Mouse (Mus musculus): ENCODE results near the gene Gm20388. TPM values are rescaled to one million over a fixed set of nuclear protein-coding genes. Genes with fewer than 3 reads are reported as not detected.

The Gm20388 gene
- polyA plus RNA-seq, 1 experiment from 2014 or later, result 7.4 TPM

- Histone ChIP-seq H3K9me3 (replicated peaks; ENCODE audit: control insufficient read depth, low read length) (no peaks in the 10 kb centered on the region), H3K27me3 (ENCODE audit: control insufficient read depth, insufficient read depth, low read length) (no peaks in the 10 kb centered on the region), H3K4me3 (replicated peaks; ENCODE audit: low read length) (no peak overlapping the region), H3K36me3 (ENCODE audit: control insufficient read depth, insufficient read depth, low read length) (no peaks in the 10 kb centered on the region), H3K4me1 (ENCODE audit: control insufficient read depth, insufficient read depth, low read length) (peaks cover 31% of the 10 kb centered on the region), H3K4me2 (ENCODE audit: low read depth, low read length) (no peak overlapping the region), H3K27ac (ENCODE audit: low read length) (peak overlapping the region; percentile 92), H3K9ac (ENCODE audit: low read length) (peak overlapping the region; percentile 56)
- ATAC-seq (ENCODE audit: insufficient read depth, low FRiP score), result peak; percentile 61; the same call in 1 of the 2 replicates
- 33% methylated on average over 12 of the region's 12 CpGs for WGBS
Observed at GRCm38 (mm10) chr8:120743149-120743897, 832.7 kb downstream of the Gm20388 start.

GRCm38 (mm10) chr8:120743898-120744290 lies 833.3 kb downstream of the Gm20388 start:
- peak; percentile 63; the same call in 1 of the 2 replicates for ATAC-seq (ENCODE audit: insufficient read depth, low FRiP score)
- H3K9ac ChIP-seq (ENCODE audit: low read length), result peak overlapping the region; percentile 56
- H3K36me3 ChIP-seq (ENCODE audit: control insufficient read depth, insufficient read depth, low read length), result no peaks in the 10 kb centered on the region
- WGBS, result 29% methylated on average over 4 of the region's 4 CpGs
- H3K27me3 ChIP-seq (ENCODE audit: control insufficient read depth, insufficient read depth, low read length), result no peaks in the 10 kb centered on the region
- H3K9me3 ChIP-seq (replicated peaks; ENCODE audit: control insufficient read depth, low read length), result no peaks in the 10 kb centered on the region
- no peak overlapping the region for H3K4me2 ChIP-seq (ENCODE audit: low read depth, low read length)
- H3K27ac ChIP-seq (ENCODE audit: low read length), result peak overlapping the region; percentile 92
- peaks cover 31% of the 10 kb centered on the region for H3K4me1 ChIP-seq (ENCODE audit: control insufficient read depth, insufficient read depth, low read length)
- no peak overlapping the region for H3K4me3 ChIP-seq (replicated peaks; ENCODE audit: low read length)

- H3K4me2 ChIP-seq (ENCODE audit: low read depth, low read length), result no peak overlapping the region
- peak overlapping the region; percentile 56; the same call in 1 of the 2 replicates for H3K9ac ChIP-seq (ENCODE audit: low read length)
- H3K4me1 ChIP-seq (ENCODE audit: control insufficient read depth, insufficient read depth, low read length), result peaks cover 31% of the 10 kb centered on the region
- WGBS, result 49% methylated on average over 5 of the region's 5 CpGs
- no peak overlapping the region for H3K4me3 ChIP-seq (replicated peaks; ENCODE audit: low read length)
- no peak for ATAC-seq (ENCODE audit: insufficient read depth, low FRiP score)
- no peaks in the 10 kb centered on the region for H3K36me3 ChIP-seq (ENCODE audit: control insufficient read depth, insufficient read depth, low read length)
- H3K27me3 ChIP-seq (ENCODE audit: control insufficient read depth, insufficient read depth, low read length), result no peaks in the 10 kb centered on the region
- H3K27ac ChIP-seq (ENCODE audit: low read length), result peak overlapping the region; percentile 92
- no peaks in the 10 kb centered on the region for H3K9me3 ChIP-seq (replicated peaks; ENCODE audit: control insufficient read depth, low read length)
Observed at GRCm38 (mm10) chr8:120744448-120744847, 833.8 kb downstream of the Gm20388 start.

- Histone ChIP-seq H3K4me2 (ENCODE audit: low read depth, low read length) (no peak overlapping the region), H3K27ac (ENCODE audit: low read length) (no peak overlapping the region), H3K4me3 (replicated peaks; ENCODE audit: low read length) (no peak overlapping the region), H3K27me3 (ENCODE audit: control insufficient read depth, insufficient read depth, low read length) (no peaks in the 10 kb centered on the region), H3K9me3 (replicated peaks; ENCODE audit: control insufficient read depth, low read length) (no peaks in the 10 kb centered on the region), H3K4me1 (ENCODE audit: control insufficient read depth, insufficient read depth, low read length) (peaks cover 31% of the 10 kb centered on the region), H3K36me3 (ENCODE audit: control insufficient read depth, insufficient read depth, low read length) (no peaks in the 10 kb centered on the region), H3K9ac (ENCODE audit: low read length) (no peak overlapping the region)
- ATAC-seq (ENCODE audit: insufficient read depth, low FRiP score), result no peak
- WGBS, result 69% methylated on average over 7 of the region's 7 CpGs
Observed at GRCm38 (mm10) chr8:120745226-120745625, 834.6 kb downstream of the Gm20388 start.

- 76% methylated on average over 18 of the region's 18 CpGs for WGBS
- H3K36me3 ChIP-seq (ENCODE audit: control insufficient read depth, insufficient read depth, low read length), result no peaks in the 10 kb centered on the region
- no peak overlapping the region for H3K9ac ChIP-seq (ENCODE audit: low read length)
- H3K27me3 ChIP-seq (ENCODE audit: control insufficient read depth, insufficient read depth, low read length), result no peaks in the 10 kb centered on the region
- no peak overlapping the region for H3K4me3 ChIP-seq (replicated peaks; ENCODE audit: low read length)
- H3K4me1 ChIP-seq (ENCODE audit: control insufficient read depth, insufficient read depth, low read length), result peaks cover 33% of the 10 kb centered on the region
- ATAC-seq (ENCODE audit: insufficient read depth, low FRiP score), result no peak
- no peak overlapping the region for H3K4me2 ChIP-seq (ENCODE audit: low read depth, low read length)
- H3K27ac ChIP-seq (ENCODE audit: low read length), result peak overlapping the region; percentile 17; the same call in 1 of the 2 replicates
- H3K9me3 ChIP-seq (replicated peaks; ENCODE audit: control insufficient read depth, low read length), result no peaks in the 10 kb centered on the region
Observed at GRCm38 (mm10) chr8:120746007-120746701, 835.5 kb downstream of the Gm20388 start.

GRCm38 (mm10) chr8:120747286-120747685 lies 836.6 kb downstream of the Gm20388 start:
- no peak overlapping the region for H3K4me2 ChIP-seq (ENCODE audit: low read depth, low read length)
- H3K27me3 ChIP-seq (ENCODE audit: control insufficient read depth, insufficient read depth, low read length), result no peaks in the 10 kb centered on the region
- 83% methylated on average over 7 of the region's 7 CpGs for WGBS
- H3K36me3 ChIP-seq (ENCODE audit: control insufficient read depth, insufficient read depth, low read length), result no peaks in the 10 kb centered on the region
- H3K27ac ChIP-seq (ENCODE audit: low read length), result no peak overlapping the region
- H3K4me3 ChIP-seq (replicated peaks; ENCODE audit: low read length), result no peak overlapping the region
- no peak overlapping the region for H3K9ac ChIP-seq (ENCODE audit: low read length)
- no peaks in the 10 kb centered on the region for H3K9me3 ChIP-seq (replicated peaks; ENCODE audit: control insufficient read depth, low read length)
- H3K4me1 ChIP-seq (ENCODE audit: control insufficient read depth, insufficient read depth, low read length), result peaks cover 42% of the 10 kb centered on the region
- no peak for ATAC-seq (ENCODE audit: insufficient read depth, low FRiP score)

GRCm38 (mm10) chr8:120750616-120751015 lies 840.0 kb downstream of the Gm20388 start:
- 73% methylated on average over 9 of the region's 9 CpGs for WGBS
- no peak for ATAC-seq (ENCODE audit: insufficient read depth, low FRiP score)

GRCm38 (mm10) chr8:120751226-120752081 lies 840.8 kb downstream of the Gm20388 start:
- no peaks in the 10 kb centered on the region for H3K36me3 ChIP-seq (ENCODE audit: control insufficient read depth, insufficient read depth, low read length)
- peak overlapping the region; percentile 59 for H3K9ac ChIP-seq (ENCODE audit: low read length)
- H3K4me2 ChIP-seq (ENCODE audit: low read depth, low read length), result peak overlapping the region; percentile 42
- 0 out of 2 replicates have a peak, but pooled peaks have one; percentile 1 for ATAC-seq (ENCODE audit: insufficient read depth, low FRiP score)
- no peaks in the 10 kb centered on the region for H3K27me3 ChIP-seq (ENCODE audit: control insufficient read depth, insufficient read depth, low read length)
- peak overlapping the region; percentile 86 for H3K27ac ChIP-seq (ENCODE audit: low read length)
- 67% methylated on average over 21 of the region's 21 CpGs for WGBS
- H3K9me3 ChIP-seq (replicated peaks; ENCODE audit: control insufficient read depth, low read length), result no peaks in the 10 kb centered on the region
- H3K4me1 ChIP-seq (ENCODE audit: control insufficient read depth, insufficient read depth, low read length), result peaks cover 21% of the 10 kb centered on the region
- H3K4me3 ChIP-seq (replicated peaks; ENCODE audit: low read length), result no peak overlapping the region

More at GRCm38 (mm10) chr8:120750616-120751015, 840.0 kb downstream of the Gm20388 start:
- Histone ChIP-seq H3K4me1 (ENCODE audit: control insufficient read depth, insufficient read depth, low read length) (peaks cover 19% of the 10 kb centered on the region), H3K9ac (ENCODE audit: low read length) (0 out of 2 replicates have a peak overlapping the region, but pooled peaks have one; percentile 46), H3K27ac (ENCODE audit: low read length) (no peak overlapping the region), H3K4me2 (ENCODE audit: low read depth, low read length) (no peak overlapping the region), H3K36me3 (ENCODE audit: control insufficient read depth, insufficient read depth, low read length) (no peaks in the 10 kb centered on the region), H3K27me3 (ENCODE audit: control insufficient read depth, insufficient read depth, low read length) (no peaks in the 10 kb centered on the region), H3K9me3 (replicated peaks; ENCODE audit: control insufficient read depth, low read length) (no peaks in the 10 kb centered on the region), H3K4me3 (replicated peaks; ENCODE audit: low read length) (no peak overlapping the region)
